Mouse (Mus musculus) C2C12 (cell line): Measurements from ENCODE around the gene Ralb.

Experiments used
- CEBPB ChIP-seq: IDR thresholded peaks from one replicate; pipeline ENCODE4 v1.6.1; 2011; ENCODE audit warnings: low read depth, mild to moderate bottlenecking, control low read depth, moderate library complexity
- CTCF ChIP-seq: IDR thresholded peaks from one replicate; pipeline ENCODE4 v1.5.1; 2011; ENCODE audit not compliant: control insufficient read depth, insufficient read depth, insufficient read length
- FOSL1 ChIP-seq: IDR thresholded peaks from one replicate; pipeline ENCODE4 v1.8.0; 2011; ENCODE audit warnings: mild to moderate bottlenecking, low read length; ENCODE audit not compliant: poor library complexity, insufficient read depth, severe bottlenecking
- MAX ChIP-seq: IDR thresholded peaks from one replicate; pipeline ENCODE4 v1.6.1; 2011; ENCODE audit warnings: mild to moderate bottlenecking, control low read depth
- MYOD1 ChIP-seq: IDR thresholded peaks from one replicate; pipeline ENCODE4 v1.6.1; 2011; ENCODE audit warnings: low read depth; ENCODE audit not compliant: control insufficient read depth, insufficient read length
- MYOG ChIP-seq: IDR thresholded peaks from one replicate; pipeline ENCODE4 v1.6.1; 2011; ENCODE audit not compliant: control insufficient read depth, insufficient read length; ENCODE audit errors: extremely low read depth
- USF1 ChIP-seq: IDR thresholded peaks from one replicate; pipeline ENCODE4 v1.6.1; 2011; ENCODE audit warnings: low read depth, mild to moderate bottlenecking, control low read depth, moderate library complexity

GRCm38 (mm10) chr1:119521681-119522080, 17.1 kb upstream of the Ralb start:
- no peak for TF ChIP-seq FOSL1
- no peak for TF ChIP-seq CTCF
- TF ChIP-seq MYOD1, result no peak
- TF ChIP-seq USF1, result no peak
- TF ChIP-seq MAX, result no peak
- no peak for TF ChIP-seq MYOG
- TF ChIP-seq CEBPB, result no peak
